Mouse (Mus musculus) frontal cortex, adult (tissue): Measurements from ENCODE around the gene Cbs.

ENCODE experiments used
- ATAC-seq: cut with Nextera tagmentation; 2 replicates; pipeline ENCODE4 v1.9.2; 2017; ENCODE audit warnings: mild to moderate bottlenecking, moderate library complexity, mixed read lengths; ENCODE audit not compliant: low TSS enrichment

The Cbs gene

GRCm38 (mm10) chr17:31636942-31637811 is at the start of gene Cbs:
TSS of gene Cbs (minus strand) at chr17:31637238.
- peak; percentile 55; the same call in 1 of the 2 replicates for ATAC-seq

GRCm38 (mm10) chr17:31686225-31686564 is 49.2 kb upstream of the Cbs start:
- no peak for ATAC-seq

- ATAC-seq: peak; percentile 77
These were observed 48.6 kb upstream of the Cbs start for GRCm38 (mm10) chr17:31685514-31686224.

GRCm38 (mm10) chr17:31680450-31680849 is 43.4 kb upstream of the Cbs start:
- no peak for ATAC-seq

GRCm38 (mm10) chr17:31677507-31677906 is 40.5 kb upstream of the Cbs start, which contains the start of gene Cryaa:
TSS of gene Cryaa (plus strand) at chr17:31677807.
- no peak for ATAC-seq

- ATAC-seq: peak; percentile 65
These were observed 37.4 kb upstream of the Cbs start for GRCm38 (mm10) chr17:31674426-31674825.

- no peak for ATAC-seq
These were observed 35.2 kb upstream of the Cbs start for GRCm38 (mm10) chr17:31672279-31672678.

GRCm38 (mm10) chr17:31671698-31672097 is 34.7 kb upstream of the Cbs start:
- no peak for ATAC-seq

- no peak for ATAC-seq
These were observed 33.1 kb upstream of the Cbs start for GRCm38 (mm10) chr17:31670163-31670562.

GRCm38 (mm10) chr17:31668306-31668705 is 31.3 kb upstream of the Cbs start:
- ATAC-seq: no peak

- ATAC-seq: peak; percentile 74; the same call in 1 of the 2 replicates
These were observed 27.7 kb upstream of the Cbs start for GRCm38 (mm10) chr17:31664760-31665159.

- no peak for ATAC-seq
These were observed 25.8 kb upstream of the Cbs start for GRCm38 (mm10) chr17:31662855-31663254.

GRCm38 (mm10) chr17:31660661-31661250 is 23.7 kb upstream of the Cbs start:
- ATAC-seq: peak; percentile 36

- ATAC-seq: peak; percentile 98
These were observed 21.6 kb upstream of the Cbs start, which contains the start of gene U2af1 for GRCm38 (mm10) chr17:31658468-31659185. TSS of gene U2af1 (minus strand) at chr17:31658892.

- ATAC-seq: peak; percentile 5; the same call in 1 of the 2 replicates
These were observed 21.1 kb upstream of the Cbs start for GRCm38 (mm10) chr17:31658136-31658467.

- no peak for ATAC-seq
These were observed 20.3 kb upstream of the Cbs start for GRCm38 (mm10) chr17:31657141-31657983.

GRCm38 (mm10) chr17:31656682-31657081 is 19.6 kb upstream of the Cbs start:
- no peak for ATAC-seq

- no peak for ATAC-seq
These were observed 18.3 kb upstream of the Cbs start for GRCm38 (mm10) chr17:31655366-31655765.

- no peak for ATAC-seq
These were observed 16.2 kb upstream of the Cbs start for GRCm38 (mm10) chr17:31653277-31653676.

- ATAC-seq: no peak
These were observed 15.1 kb upstream of the Cbs start for GRCm38 (mm10) chr17:31652152-31652551.
